Mouse (Mus musculus) left cerebral cortex, postnatal 14 days (tissue): ENCODE data around the gene Shld2. TPM values are rescaled to one million over a fixed set of nuclear protein-coding genes. Genes with fewer than 3 reads are reported as not detected.

Experiments used
- DNase-seq, 2 experiments: peaks; one replicate each; pipeline ENCODE4 v3.0.0; 2021 to 2022; ENCODE audit warnings: low spot score in 2 of 2, mixed read lengths in 1 of 2
- intact Hi-C: fragments of 180-260 bp; cut with DNase I; formaldehyde crosslinking; loops from one replicate; pipeline ENCODE4 v1.15.1; 2025
- long read RNA-seq, 2 experiments: library from polyadenylated mRNA; stranded (forward); transcript quantifications; one replicate each; pipeline ENCODE4 v2.0.0; 2021
- total RNA-seq, 2 experiments: library from RNA; stranded (reverse); gene quantifications; 2 replicates each; pipeline ENCODE4 v1.2.3; 2021

Gene Shld2
- total RNA-seq, result 10 to 100 TPM; 11.2 to 11.8 TPM
- long read RNA-seq, experiment 1, partial matches to known transcripts, result 1 of 8 reads
- long read RNA-seq, experiment 1, other reads (novel, unspliced or antisense), result 7 of 8 reads
- long read RNA-seq, experiment 2, partial matches to known transcripts, result 1 of 6 reads
- long read RNA-seq, experiment 2, other reads (novel, unspliced or antisense), result 5 of 6 reads

DNA sequence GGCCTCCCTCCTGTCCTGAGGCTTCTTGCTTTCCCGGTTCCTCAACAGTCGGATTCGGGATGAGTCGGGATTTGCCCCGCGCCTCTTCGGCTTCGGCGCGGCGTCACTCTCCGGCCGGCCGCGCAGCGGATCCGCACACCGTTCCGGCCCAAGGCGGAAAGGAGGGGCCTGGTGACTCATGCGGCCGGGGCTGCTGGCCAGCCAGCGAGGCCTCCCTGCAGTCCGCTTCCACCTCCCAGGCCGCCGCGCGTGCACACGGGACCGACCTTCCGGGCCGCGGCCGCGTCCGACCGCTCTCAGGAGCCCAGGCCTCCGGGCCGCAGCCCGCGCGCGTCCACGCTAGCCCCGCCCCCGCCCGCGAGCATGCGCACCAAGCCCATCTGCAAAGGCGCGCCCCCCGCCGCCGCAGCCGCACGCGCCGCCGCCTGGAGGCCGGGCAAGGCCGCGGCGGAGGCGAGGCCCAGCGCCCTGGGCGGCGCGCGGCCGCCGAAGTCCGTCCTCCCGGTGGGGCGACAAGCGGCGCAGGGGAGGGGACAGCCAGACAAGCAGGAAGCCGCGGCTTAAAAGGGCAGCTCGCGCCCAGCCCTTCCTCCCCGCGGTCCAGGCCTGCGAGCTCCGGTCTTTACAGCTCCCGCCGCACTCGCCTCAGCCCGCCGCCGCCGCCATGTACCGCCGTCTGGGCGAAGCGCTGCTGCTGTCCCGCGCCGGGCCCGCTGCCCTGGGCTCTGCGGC lies at the start of gene Shld2, which contains the start of gene Glud1:
Gene Shld2 (minus strand): TSS at position 260 of the 732 bp plus-strand sequence.
Gene Glud1 (plus strand): TSS at position 494 of the 732 bp plus-strand sequence.
- intact Hi-C loops, result loop anchor here (5.0 kb wide), 2 partner anchors 52 to 192 kb away; partner anchors contain the start of gene Bmpr1a
- peak; percentile 91 to 93 for DNase-seq

DNA sequence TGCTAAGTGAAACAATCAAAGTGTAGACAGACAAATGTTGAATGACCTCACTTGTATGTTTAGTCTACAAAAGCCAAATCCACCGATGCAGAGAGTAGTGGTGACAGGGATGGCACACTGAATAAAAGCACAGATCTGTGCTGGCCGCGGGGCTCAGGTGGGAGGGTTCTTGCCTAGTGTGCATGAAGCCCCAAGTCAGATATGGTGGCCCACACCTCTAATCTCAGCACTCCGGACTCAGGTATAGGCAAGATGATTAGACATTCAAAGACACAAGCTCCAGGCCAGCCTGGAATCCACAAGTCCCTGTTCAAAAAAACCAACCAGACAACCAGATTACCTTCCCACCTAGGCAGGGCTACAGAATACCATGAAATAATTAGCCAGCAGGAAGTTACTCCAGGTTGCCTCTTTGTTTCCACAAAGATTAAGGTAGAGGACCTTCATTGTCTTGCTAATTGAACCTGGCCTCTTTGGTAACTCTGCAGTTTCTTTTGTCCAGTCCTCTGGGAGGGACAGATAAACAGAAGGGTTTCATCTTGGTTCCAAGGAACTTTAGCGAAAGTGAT lies 49.5 kb upstream of the Shld2 start:
- DNase-seq, result no peak
- intact Hi-C loops, result loop anchor here (5.0 kb wide), 2 partner anchors 47 to 277 kb away; partner anchors contain the start of genes Glud1 and Shld2

DNA sequence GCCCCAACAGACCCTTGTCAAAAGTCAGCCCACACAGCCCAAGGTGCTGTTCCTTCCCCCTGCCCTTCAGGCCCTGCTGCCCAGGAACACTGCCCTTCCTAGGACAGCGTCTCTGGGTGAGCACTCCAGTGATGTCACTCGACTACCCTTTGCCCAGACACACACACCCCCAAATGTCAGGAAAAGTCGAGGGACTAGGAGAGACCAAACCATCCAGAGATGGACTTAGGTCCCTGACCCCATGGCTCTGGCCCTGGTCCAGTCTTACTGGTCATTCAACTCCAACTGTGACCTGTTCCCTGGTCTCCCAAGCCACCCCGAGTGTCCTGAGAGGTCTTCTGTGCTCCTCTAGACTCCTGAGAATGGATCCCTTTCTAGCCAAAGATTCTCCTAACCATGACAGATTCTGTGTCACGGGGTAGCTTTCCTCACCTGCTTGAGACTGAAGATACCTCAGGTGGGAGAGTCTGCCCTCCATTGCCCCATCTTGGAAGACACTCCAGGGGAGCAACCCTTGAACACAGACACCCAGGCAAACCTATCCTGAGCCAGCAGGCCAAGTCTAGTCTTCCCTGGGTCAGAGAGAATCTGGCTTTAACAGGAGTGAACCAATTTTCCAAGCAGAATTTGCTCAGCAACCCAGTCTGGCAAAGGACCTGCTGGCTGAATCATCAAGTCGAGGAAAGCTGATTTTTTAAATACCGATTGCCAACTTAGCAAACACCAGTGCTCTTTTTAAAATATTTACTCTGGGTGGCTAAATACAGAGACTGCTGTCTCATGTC lies 47.6 kb upstream of the Shld2 start:
- peak in 1 of 2 experiments; percentile 25 for DNase-seq
- intact Hi-C loops, result no loop called here

DNA sequence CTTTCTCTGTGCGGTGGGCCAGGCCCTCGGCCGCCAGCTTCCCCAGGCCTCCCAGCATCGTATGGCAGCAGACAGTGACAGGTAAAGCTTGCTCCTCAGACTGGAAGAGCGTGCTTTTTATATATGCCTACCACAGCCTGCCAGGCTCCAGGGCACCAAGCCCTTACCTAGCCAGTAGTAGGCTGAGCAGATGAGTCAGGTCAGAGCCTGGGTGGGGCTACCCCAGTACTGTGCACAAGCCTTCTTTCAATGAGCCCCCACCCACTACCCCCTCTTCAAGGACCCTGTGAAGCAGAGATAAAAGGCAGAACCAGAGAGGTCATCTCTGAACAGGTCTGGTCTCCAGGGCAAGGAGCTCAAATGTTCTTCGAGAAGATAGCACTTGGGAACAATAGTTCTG lies 45.0 kb upstream of the Shld2 start, which contains the start of gene Fam25c:
Gene Fam25c (minus strand): TSS at position 133 of the 400 bp plus-strand sequence.
- DNase-seq, result no peak
- intact Hi-C loops, result no loop called here

DNA sequence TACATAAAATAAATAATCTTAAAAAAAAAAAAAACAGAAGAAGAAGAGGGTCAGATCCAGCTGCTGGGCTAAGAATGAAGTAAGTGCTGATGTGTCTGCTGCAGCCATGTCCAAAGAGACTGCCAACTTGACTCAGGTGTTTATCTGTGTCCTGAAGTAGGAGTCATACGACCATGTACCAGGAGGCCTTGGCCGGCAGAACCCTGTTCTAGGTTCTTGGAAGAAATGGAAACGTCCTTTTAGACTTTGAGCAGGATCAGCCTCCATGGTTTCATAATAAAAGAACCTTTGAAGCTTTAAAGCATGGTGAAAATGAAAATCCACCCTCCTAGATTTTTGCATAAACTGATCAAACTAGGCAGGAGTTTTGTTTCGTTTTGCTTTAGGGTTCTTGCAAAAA lies 44.2 kb upstream of the Shld2 start:
- intact Hi-C loops, result no loop called here

GRCm38 (mm10) chr14:34353326-34353725 lies 43.0 kb upstream of the Shld2 start:
- intact Hi-C loops, result no loop called here
- no peak for DNase-seq

More for the DNA sequence above, 44.2 kb upstream of the Shld2 start:
- DNase-seq, result no peak

GRCm38 (mm10) chr14:34352523-34352922 lies 42.2 kb upstream of the Shld2 start:
- intact Hi-C loops, result no loop called here
- no peak for DNase-seq

GRCm38 (mm10) chr14:34351660-34352059 lies 41.4 kb upstream of the Shld2 start:
- no peak for DNase-seq
- intact Hi-C loops, result no loop called here

- intact Hi-C loops, result no loop called here
- no peak for DNase-seq
These were observed 38.7 kb upstream of the Shld2 start for GRCm38 (mm10) chr14:34349007-34349406.

- DNase-seq, result no peak
- intact Hi-C loops, result no loop called here
These were observed 38.0 kb upstream of the Shld2 start for GRCm38 (mm10) chr14:34348301-34348700.

DNA sequence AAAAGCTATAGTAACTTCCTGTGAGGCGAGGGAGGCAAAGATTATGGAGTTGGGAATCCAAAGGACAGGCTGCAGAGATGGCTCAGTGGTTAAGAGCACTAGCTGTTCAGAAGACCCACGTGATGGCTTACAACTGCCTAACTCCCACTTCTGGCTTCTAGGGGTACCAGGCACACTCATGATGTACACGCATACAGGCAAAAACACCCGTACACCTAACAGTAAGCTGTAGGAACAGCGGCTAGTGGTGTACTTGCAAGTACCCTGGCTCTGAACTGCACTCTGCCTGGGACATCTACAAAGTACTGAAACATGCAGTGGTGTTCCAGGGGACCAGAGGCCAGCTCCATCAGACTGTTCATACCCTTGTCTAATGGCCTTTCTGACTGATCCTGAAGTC lies 36.8 kb upstream of the Shld2 start:
- intact Hi-C loops, result no loop called here
- no peak for DNase-seq

- DNase-seq, result no peak
- intact Hi-C loops, result no loop called here
These were observed 35.7 kb upstream of the Shld2 start for GRCm38 (mm10) chr14:34345771-34346566.

DNA sequence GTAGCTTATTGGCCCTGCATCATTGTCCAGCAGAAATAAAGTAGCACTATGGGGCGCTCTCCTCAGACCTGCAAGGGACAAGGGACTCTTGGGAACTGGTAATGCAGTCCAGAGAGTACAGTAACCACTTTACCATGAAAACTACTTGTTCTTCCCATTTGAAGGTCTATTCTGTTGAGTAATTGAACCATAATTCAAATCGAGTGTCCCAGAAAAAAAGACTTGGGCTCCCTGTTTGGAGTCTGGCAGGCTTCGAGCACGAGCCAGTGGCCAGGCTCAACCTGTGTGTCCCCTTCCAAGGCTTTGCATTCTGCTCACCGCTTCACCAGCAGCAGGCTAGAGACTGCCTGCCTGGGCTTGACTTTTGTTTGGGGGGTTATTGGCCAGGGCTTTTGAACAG lies 34.1 kb upstream of the Shld2 start:
- intact Hi-C loops, result no loop called here
- no peak for DNase-seq

GRCm38 (mm10) chr14:34343078-34343477 lies 32.8 kb upstream of the Shld2 start:
- intact Hi-C loops, result no loop called here
- no peak for DNase-seq

DNA sequence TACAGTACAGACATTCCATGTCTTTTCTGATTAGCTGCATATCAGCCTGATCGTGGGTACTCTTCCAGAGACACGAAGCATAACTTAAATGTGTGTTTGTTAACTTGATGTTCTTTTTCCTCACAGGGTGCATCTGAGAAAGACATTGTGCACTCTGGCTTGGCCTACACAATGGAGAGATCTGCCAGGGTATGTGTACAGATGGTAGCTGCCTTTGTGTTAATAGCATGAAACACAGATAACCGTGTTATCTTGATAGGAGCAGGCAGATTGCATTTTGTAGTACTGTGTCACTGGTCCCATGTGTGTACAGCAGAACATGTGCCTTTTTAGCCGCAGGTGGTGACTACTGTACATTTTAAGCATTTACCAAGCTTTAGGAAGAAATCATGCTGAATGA lies 31.7 kb upstream of the Shld2 start:
- intact Hi-C loops, result no loop called here

DNA sequence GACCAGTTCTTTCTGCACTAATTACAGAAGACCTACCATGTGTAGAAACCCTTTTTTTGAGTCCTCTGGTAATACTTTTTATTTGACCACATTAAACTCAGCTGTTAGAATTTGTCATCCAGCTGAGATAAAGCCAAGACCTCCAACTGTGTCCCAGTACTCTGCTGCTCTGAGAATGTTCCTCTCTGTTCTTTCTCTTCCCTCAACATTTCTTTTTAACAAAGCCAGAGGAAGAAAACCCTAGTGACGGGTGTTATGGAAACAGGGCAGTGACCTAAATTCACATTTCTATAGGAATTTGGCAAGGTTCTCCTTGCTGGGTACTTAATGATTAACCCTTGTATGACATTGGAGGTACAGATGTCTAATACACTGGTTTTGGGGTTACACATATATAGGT lies 29.2 kb upstream of the Shld2 start:
- intact Hi-C loops, result no loop called here
- DNase-seq, result peak in 1 of 2 experiments; percentile 13

More for the DNA sequence above, 31.7 kb upstream of the Shld2 start:
- DNase-seq, result no peak

DNA sequence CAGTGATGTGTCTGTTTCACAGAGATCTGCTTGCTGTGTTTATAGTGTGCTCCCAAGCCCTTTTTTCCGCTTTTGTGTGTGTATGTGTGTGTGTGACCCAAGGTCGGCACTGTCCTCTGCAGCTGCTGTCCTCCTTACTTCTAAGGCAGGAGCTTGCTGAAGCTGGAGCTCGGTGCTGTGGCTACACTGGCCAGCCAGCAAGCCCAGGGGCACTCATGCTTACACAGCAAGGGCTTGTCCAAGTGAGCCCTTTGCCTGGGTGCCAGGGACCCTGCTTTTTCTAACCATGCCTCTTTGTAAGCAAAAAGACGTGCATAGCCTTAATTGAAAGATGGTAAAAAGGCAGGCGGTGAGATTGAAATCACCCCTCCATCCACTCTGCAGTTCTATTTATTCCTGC lies 22.2 kb upstream of the Shld2 start:
- peak; percentile 43 to 59 for DNase-seq
- intact Hi-C loops, result no loop called here

DNA sequence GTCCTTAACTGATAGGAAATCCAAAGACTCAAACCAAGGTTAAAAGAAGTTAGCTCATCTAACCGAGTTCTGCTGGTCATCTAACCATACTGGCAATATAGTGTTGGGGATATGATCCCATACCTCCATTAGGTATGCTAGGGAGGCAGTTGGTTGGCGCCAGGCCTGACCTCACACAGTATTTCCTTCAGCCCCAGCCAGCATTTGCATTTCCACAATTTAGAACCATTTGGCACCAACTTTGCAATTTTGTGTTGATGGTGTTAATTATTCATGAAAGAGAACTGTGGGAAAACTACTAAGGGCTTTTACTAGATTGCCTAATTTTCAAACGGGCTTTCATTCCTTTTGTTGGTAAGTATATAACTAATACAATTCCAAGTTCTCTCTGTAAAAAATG lies 21.6 kb upstream of the Shld2 start:
- intact Hi-C loops, result no loop called here
- DNase-seq, result peak; percentile 20 to 44

DNA sequence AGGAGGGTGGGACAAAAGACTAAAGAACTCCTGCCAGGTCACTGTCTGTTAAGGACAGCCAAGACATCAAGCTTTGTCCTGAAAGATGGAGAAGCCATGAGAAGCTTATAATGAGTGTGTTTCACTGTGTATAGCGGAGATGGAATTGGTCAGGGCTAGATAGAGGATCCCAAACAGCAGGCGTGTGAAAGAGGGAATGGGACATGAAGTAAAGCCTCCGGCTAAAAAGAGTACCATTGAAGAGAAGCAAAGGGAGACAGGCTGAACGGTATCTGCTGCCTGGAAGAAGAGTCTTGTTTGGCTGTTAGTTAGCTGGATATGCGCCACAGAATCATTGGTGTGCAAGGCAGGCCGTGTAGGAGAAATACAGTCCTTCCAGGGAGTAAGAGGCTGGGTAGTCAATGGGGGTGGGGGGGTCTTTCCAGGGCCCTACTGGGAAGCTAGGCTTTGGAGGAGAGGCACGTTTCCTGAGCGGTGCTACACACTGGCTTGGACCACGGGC lies 20.4 kb upstream of the Shld2 start:
- no peak for DNase-seq
- intact Hi-C loops, result no loop called here
